Mouse (Mus musculus): ENCODE data around the gene Zbtb43. TPM values are rescaled to one million over a fixed set of nuclear protein-coding genes. Genes with fewer than 3 reads are reported as not detected.

Gene Zbtb43
- polyA plus RNA-seq, 1 experiment from 2014 or later = 27.3 TPM

DNA sequence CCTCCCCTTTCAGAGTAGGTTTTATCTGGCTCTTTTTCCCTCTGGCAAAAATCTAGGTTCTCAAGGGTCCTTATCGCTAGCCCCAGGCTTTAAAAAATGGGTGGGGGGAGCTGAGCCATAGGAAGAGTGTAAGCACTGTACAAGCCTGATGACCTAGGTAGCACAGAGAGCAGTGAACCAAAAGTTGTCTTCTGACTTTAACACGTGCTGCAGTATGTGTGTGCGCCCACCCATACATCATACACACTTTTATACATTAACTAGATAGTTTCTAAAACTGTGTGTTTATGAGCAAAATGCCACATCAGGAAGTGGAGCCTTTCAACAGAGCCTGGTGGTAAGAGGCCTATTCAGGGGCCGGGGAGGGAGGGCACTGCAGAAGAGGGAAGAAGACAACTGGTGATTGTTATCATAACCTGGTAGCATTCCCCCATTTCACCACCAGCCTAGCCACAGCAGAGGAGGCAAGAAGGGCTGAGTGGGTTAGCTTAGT lies 64.8 kb downstream of the Zbtb43 start:
- Histone ChIP-seq H3K4me2 (replicated peaks) (no peak overlapping the region), H3K4me1 (no peaks in the 10 kb centered on the region), H3K9me3 (replicated peaks) (no peaks in the 10 kb centered on the region), H3K27ac (no peak overlapping the region), H3K27me3 (no peaks in the 10 kb centered on the region), H3K9ac (no peak overlapping the region), H3K36me3 (peaks cover 5% of the 10 kb centered on the region; the same call in 1 of the 2 replicates), H3K4me3 (no peak overlapping the region)
- no peak for ATAC-seq (ENCODE audit: low FRiP score)
- 82% methylated on average over 4 of the region's 4 CpGs for WGBS

DNA sequence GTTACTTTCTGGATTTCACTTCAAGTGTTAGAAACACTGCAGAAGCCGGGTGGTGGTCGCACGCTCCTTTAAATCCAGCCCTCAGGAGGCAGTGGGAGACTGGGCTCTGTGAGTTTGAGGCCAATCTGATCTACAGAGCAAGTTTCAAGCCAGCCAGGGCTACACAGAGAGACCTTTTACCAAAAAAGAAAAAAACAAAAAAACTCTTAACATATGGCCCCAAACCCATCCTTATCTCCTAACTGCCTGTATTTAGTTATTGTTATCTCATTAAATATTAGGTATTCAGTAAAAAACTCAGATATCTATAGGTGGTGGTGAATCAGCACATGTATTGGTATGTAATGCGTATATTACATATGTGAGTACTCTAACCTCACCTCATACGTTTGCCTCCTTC lies 65.7 kb downstream of the Zbtb43 start:
- H3K9me3 ChIP-seq (replicated peaks) = no peaks in the 10 kb centered on the region
- no peak for ATAC-seq (ENCODE audit: low FRiP score)
- no peaks in the 10 kb centered on the region for H3K4me1 ChIP-seq
- H3K4me3 ChIP-seq = no peak overlapping the region
- 67% methylated on average over 5 of the region's 5 CpGs for WGBS
- no peaks in the 10 kb centered on the region for H3K27me3 ChIP-seq
- no peak overlapping the region for H3K9ac ChIP-seq
- no peak overlapping the region for H3K27ac ChIP-seq
- no peak overlapping the region for H3K4me2 ChIP-seq (replicated peaks)
- no peaks in the 10 kb centered on the region for H3K36me3 ChIP-seq

DNA sequence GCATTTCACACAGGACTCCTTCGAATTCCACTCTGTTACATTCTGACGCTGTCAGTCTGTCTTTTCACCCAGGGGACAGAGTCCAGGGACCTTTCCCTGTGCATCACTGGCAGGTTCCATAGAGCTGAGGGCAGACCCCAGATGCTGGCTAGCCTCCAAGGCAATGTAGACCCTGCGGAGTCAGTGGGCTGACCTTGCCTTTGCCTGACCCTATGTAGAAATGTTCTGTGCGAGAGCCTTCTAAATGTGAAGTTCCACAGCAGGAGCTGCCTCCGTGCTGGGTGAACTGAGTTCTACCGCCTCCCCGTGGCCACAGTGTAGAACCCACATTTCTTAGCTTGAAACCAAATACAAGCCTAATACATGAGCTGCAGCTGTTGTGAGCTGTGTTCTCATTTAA lies 66.1 kb downstream of the Zbtb43 start:
- no peak for ATAC-seq (ENCODE audit: low FRiP score)

DNA sequence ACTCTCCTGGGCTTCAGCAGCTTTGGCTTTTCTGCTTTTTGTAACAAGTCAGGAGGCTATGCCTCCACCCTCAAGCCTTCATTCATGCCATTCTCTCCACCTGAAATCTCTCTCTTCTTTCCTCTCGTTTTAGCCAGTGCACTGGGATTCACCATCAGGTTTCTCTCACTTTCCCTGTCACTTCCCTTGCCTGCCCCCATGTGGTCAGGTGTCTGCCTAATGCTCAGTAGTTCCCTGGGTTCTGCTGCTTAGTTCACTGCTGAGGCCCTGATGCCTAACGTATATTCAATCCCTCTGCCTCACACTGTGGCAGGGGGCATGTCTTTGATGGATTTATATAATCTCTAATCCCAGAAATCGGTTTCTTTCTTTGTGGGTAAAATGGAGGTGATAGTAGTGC lies 67.1 kb downstream of the Zbtb43 start:
- no peak for ATAC-seq (ENCODE audit: low FRiP score)
- Histone ChIP-seq H3K4me3 (no peak overlapping the region), H3K27ac (no peak overlapping the region), H3K4me2 (replicated peaks) (no peak overlapping the region), H3K27me3 (no peaks in the 10 kb centered on the region), H3K4me1 (no peaks in the 10 kb centered on the region), H3K9ac (no peak overlapping the region), H3K9me3 (replicated peaks) (no peaks in the 10 kb centered on the region), H3K36me3 (no peaks in the 10 kb centered on the region)
- 48% methylated on average over 3 of the region's 3 CpGs for WGBS

More for the DNA sequence above, 66.1 kb downstream of the Zbtb43 start:
- H3K36me3 ChIP-seq = no peaks in the 10 kb centered on the region
- H3K27me3 ChIP-seq = no peaks in the 10 kb centered on the region
- WGBS = 35% methylated on average over 7 of the region's 7 CpGs
- H3K4me3 ChIP-seq = no peak overlapping the region
- no peaks in the 10 kb centered on the region for H3K9me3 ChIP-seq (replicated peaks)
- no peak overlapping the region for H3K4me2 ChIP-seq (replicated peaks)
- H3K27ac ChIP-seq = no peak overlapping the region
- H3K9ac ChIP-seq = no peak overlapping the region
- no peaks in the 10 kb centered on the region for H3K4me1 ChIP-seq

DNA sequence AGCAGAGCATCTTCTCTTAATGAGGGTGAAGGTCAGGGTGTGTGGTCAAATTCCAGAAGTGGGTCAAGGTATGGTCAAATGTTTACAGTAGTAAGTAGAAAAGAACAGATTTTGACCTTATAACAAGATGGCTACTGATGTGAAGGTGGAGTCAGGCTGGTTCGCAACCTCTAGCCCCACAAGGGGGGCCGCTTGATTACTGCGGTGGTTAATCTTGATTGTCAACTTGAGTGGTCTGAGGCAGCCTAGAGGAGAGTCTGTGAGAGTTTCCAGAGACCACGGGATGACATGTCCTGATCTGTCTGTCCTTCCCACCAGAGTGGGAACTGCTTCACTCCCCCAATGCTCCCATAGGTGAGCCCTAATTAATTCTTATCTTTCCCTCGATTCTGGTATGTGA lies 67.8 kb downstream of the Zbtb43 start:
- 88% methylated on average over 5 of the region's 5 CpGs for WGBS
- Histone ChIP-seq H3K9ac (no peak overlapping the region), H3K4me2 (replicated peaks) (no peak overlapping the region)

More for the DNA sequence above, 67.8 kb downstream of the Zbtb43 start:
- ATAC-seq (ENCODE audit: low FRiP score) = no peak
- Histone ChIP-seq H3K27ac (no peak overlapping the region), H3K4me1 (no peaks in the 10 kb centered on the region), H3K9me3 (replicated peaks) (no peaks in the 10 kb centered on the region), H3K36me3 (no peaks in the 10 kb centered on the region), H3K4me3 (no peak overlapping the region), H3K27me3 (no peaks in the 10 kb centered on the region)

Other genes with a start within 250 kb of the Zbtb43 start
- 29.0 and 30.1 TPM in 2 replicates for gene Ralgps1, start 97.1 kb downstream of the Zbtb43 start, polyA plus RNA-seq (2016; fragmentation: Nextera tagmentation; extraction: Ambion mirVana)
- 10.0 and 12.0 TPM in 2 replicates for gene Zbtb34, start 37.2 kb downstream of the Zbtb43 start, polyA plus RNA-seq (2016; fragmentation: Nextera tagmentation; extraction: Ambion mirVana)
- 5.0 and 5.6 TPM in 2 replicates for gene Lmx1b, start 172.0 kb upstream of the Zbtb43 start, polyA plus RNA-seq (2016; fragmentation: Nextera tagmentation; extraction: Ambion mirVana)